Mouse (Mus musculus) kidney, adult 18-20 months (tissue): ENCODE measurements around the gene Vmn1r170.
"Not testable (repeated sequence)": the region's sequence is repeated elsewhere in the genome, so short reads cannot be mapped to it uniquely, and the experiment has no call there.

Experiments used
- DNase-seq: peaks from one replicate; pipeline ENCODE4 v3.0.0; 2021

The Vmn1r170 gene

DNA sequence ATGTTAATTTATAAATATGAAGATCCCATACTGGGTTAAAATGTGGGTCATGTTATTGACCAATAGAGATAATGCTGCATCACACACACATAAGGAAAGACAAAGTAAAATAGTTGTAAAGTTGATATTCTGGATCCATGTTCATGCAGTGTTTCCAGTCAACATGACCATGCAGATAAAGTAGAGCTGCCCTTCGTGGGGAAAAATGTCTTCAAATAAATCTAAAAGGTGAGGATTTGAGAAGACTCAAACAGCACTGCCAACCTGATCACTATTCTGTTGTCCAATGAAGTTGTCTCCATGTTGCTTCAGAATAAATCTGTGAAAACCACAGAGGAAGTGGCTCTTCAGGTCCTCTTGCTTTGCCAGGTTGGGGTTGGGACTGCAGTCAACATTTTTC lies at the start of gene Vmn1r170:
Gene Vmn1r170 (plus strand): TSS at position 301 of the 400 bp plus-strand sequence.
- not testable (repeated sequence) for DNase-seq

DNA sequence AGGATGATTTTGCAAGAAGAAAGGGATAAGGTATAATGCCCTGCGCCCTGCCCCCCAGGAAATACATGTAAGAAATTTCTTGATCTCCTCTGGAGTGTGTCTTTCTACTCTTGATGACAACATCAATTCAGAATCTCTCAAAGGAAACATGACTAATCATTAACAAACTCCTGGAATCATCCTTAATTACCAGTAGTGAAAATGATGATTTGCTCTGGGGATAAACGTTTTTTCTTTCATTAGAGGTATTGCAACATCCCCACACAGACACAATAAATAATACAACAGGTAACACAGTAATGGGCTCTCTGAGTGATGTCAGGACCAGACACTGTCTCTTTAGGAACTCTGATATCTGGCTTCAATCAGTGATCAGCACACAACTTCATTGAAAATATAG lies 30.7 kb upstream of the Vmn1r170 start, which contains the start of gene Vmn1r169:
Gene Vmn1r169 (plus strand): TSS at position 301 of the 400 bp plus-strand sequence.
- DNase-seq: not testable (repeated sequence)

DNA sequence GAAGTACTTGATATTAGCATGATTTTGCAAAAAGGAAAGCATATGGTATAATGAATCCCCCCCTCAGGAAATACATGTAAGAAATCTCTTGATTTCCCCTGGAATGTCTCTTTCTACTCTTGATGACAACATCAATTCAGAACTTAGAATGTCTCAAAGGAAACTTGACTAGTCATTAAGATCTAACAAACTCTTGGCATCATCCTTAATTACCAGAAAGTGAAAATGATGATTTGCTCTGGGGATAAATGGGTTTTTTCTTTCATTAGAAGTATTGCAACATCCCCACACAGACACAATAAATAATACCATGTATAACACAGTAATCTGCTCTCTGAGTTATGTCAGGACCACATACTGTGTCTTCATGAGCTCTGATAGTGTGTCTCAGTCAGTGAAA lies 24.4 kb downstream of the Vmn1r170 start, which contains the start of gene Vmn1r171:
Gene Vmn1r171 (plus strand): TSS at position 301 of the 400 bp plus-strand sequence.
- DNase-seq: no peak
